28 mouse cellular contexts compared by ENCODE assay signal in the genomic region with DNA sequence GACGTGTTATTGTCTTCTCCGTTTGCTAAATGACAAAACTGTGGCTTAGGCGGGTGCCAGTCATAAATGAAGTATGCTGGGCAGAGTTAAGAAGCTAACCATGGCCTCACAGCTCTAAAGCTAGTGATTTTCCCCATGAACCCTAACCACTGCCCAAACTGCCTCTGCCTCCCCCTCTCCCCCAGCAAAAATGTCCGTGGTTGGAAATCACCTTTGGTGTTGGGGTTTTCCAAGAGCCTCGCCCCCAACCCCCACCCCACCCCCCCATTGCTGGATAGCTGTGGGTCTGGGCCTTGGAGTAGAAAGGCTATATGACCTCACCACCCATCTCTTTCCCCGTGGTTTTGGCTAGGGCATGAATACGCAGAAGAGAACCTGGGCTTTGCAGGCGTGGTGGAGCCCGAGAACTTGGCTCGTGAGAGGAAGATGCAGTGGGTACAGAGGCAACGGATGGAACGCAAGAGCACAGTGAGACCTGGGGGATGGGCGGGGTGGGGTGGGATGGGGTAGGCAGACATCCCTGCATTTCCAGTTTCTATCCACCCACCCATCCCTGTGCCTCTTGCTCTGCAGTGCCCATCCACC. TPM values are rescaled to one million over a fixed set of nuclear protein-coding genes. Genes with fewer than 3 reads are reported as not detected.
DNase-seq lines count a peak whose midpoint lies in the region; ATAC-seq and TF ChIP-seq lines count a peak whose summit lies in the region.
"Had no signal": no experiment of that assay in that cellular context is flagged by ENCODE, and none has a peak within 500 bp of the region (broad histone marks: within the 10 kb centered on the region; RNA-seq: fewer than 3 reads in every experiment).

No protein-coding gene starts in this region.

- H3K9me3 ChIP-seq in CH12.LX (replicated peaks; ENCODE audit: low read length), result no peaks in the 10 kb centered on the region
- no peaks in the 10 kb centered on the region for H3K9me3 ChIP-seq in forebrain, embryonic 13.5 days (replicated peaks)
- H3K9me3 ChIP-seq: forebrain, embryonic 10.5 days; heart, embryonic 12.5 days; heart, embryonic 15.5 days; hindbrain, embryonic 10.5 days; intestine, embryonic 15.5 days had no signal

- no peaks in the 10 kb centered on the region for H3K27me3 ChIP-seq in testis, adult 2 months (ENCODE audit: control insufficient read depth, insufficient read depth, low read length)
- H3K27me3 ChIP-seq in CH12.LX (replicated peaks), result no peaks in the 10 kb centered on the region
- H3K27me3 ChIP-seq in forebrain, embryonic 13.5 days, result no peaks in the 10 kb centered on the region
- H3K27me3 ChIP-seq: heart, embryonic 12.5 days; heart, embryonic 15.5 days; intestine, embryonic 15.5 days had no signal

- no peak for DNase-seq in testis, postnatal 10 days (ENCODE audit: low spot score)
- peak; percentile 90 for DNase-seq in CH12.LX (ENCODE audit: extremely low read depth)
- DNase-seq in retina, embryonic 14.5 days (ENCODE audit: low spot score), result no peak
- DNase-seq: adrenal gland, adult 8-10 months; adrenal gland, postnatal 36 days; B cell, adult 2 months; cerebellum, adult 18-20 months; cerebellum, adult 9-10 months; cerebellum, postnatal 14 days; forebrain, postnatal 0 days; gastrocnemius, adult 2 months; gastrocnemius, postnatal 14 days; heart, adult 18-20 months; heart, postnatal 10 days; heart, postnatal 36 days; kidney, adult 11 months had no signal

- no peak overlapping the region for H3K27ac ChIP-seq in testis, adult 2 months (ENCODE audit: control insufficient read depth, insufficient read depth, low read depth, low read length)
- H3K27ac ChIP-seq in CH12.LX (ENCODE audit: insufficient read depth, low read depth), result peak overlapping the region; percentile 100
- no peak overlapping the region for H3K27ac ChIP-seq in forebrain, embryonic 13.5 days
- H3K27ac ChIP-seq: forebrain, embryonic 10.5 days; gastrocnemius, adult 2 months; hindbrain, embryonic 14.5 days; hindbrain, postnatal 0 days; intestine, embryonic 15.5 days had no signal

- WGBS in forebrain, embryonic 13.5 days, result 96% methylated on average over 10 of the region's 13 CpGs

- peak overlapping the region; percentile 46 for H3K9ac ChIP-seq in CH12.LX (ENCODE audit: insufficient read depth, low read depth)
- H3K9ac ChIP-seq in forebrain, embryonic 13.5 days, result no peak overlapping the region
- H3K9ac ChIP-seq: forebrain, postnatal 0 days; heart, embryonic 12.5 days; heart, embryonic 15.5 days; hindbrain, embryonic 14.5 days; intestine, embryonic 15.5 days had no signal

- no peaks in the 10 kb centered on the region for H3K36me3 ChIP-seq in testis, adult 2 months (ENCODE audit: control insufficient read depth, insufficient read depth, low read length)
- H3K36me3 ChIP-seq in CH12.LX (replicated peaks in 1 of 2; ENCODE audit: control insufficient read depth in 1 of 2, insufficient read depth in 1 of 2, low read length in 1 of 2), result peaks cover 79 to 85% of the 10 kb centered on the region in 2 experiments
- H3K36me3 ChIP-seq in forebrain, embryonic 13.5 days (ENCODE audit: poor library complexity, severe bottlenecking), result peaks cover 53% of the 10 kb centered on the region

- no peak for TF ChIP-seq CTCF in testis, adult 2 months (IDR thresholded peaks at IDR 0.05; ENCODE audit: control insufficient read depth, insufficient read depth, insufficient replicate concordance, low read depth, low read length)
- TF ChIP-seq CTCF in CH12.LX (conservative IDR thresholded peaks at IDR 0.05 in 1 of 2, IDR thresholded peaks at IDR 0.05 in 1 of 2; ENCODE audit: low read depth in 2 of 2, low read length in 2 of 2), result no peak

- peak; percentile 87 for TF ChIP-seq EP300 in CH12.LX (IDR thresholded peaks at IDR 0.05; ENCODE audit: low read length)

- TF ChIP-seq RAD21 in CH12.LX (IDR thresholded peaks at IDR 0.05; ENCODE audit: low read depth, low read length), result no peak

- peak overlapping the region; percentile 70 for H3K4me3 ChIP-seq in testis, adult 2 months (ENCODE audit: control insufficient read depth, low read depth, low read length)
- H3K4me3 ChIP-seq in CH12.LX (replicated peaks in 1 of 3; ENCODE audit: low read depth in 2 of 3, low read length in 2 of 3, poor library complexity in 1 of 3), result peak overlapping the region; percentile 45 to 59 (median 56)
- no peak overlapping the region for H3K4me3 ChIP-seq in forebrain, embryonic 13.5 days
- H3K4me3 ChIP-seq: forebrain, embryonic 10.5 days; gastrocnemius, adult 2 months; heart, embryonic 12.5 days; heart, embryonic 15.5 days; hindbrain, embryonic 10.5 days; intestine, embryonic 15.5 days had no signal

- ATAC-seq in inflammation-experienced regulatory T-cells, adult 6 months, result peak; percentile 52
- no peak for ATAC-seq in forebrain, embryonic 13.5 days
- ATAC-seq: forebrain, embryonic 14.5 days; forebrain, postnatal 0 days; hindbrain, postnatal 0 days had no signal

- TF ChIP-seq POLR2A in testis, adult 2 months (IDR thresholded peaks at IDR 0.05; ENCODE audit: control insufficient read depth, low read depth, low read length), result no peak
- TF ChIP-seq POLR2A in CH12.LX (IDR thresholded peaks at IDR 0.05; ENCODE audit: low read depth, low read length), result peak; percentile 50

- dilution Hi-C loops in CH12.LX (cut with MboI; ENCODE audit: extremely low pct_ligation_motif_present, extremely low pct_unique_long_range_greater_than_20kb, low sequenced_read_pairs), result no loop called here

- peaks cover 26% of the 10 kb centered on the region for H3K79me2 ChIP-seq in CH12.LX (replicated peaks; ENCODE audit: control insufficient read depth, extremely low read depth, insufficient read depth, poor library complexity, severe bottlenecking)

- peak overlapping the region; percentile 39 for H3K4me2 ChIP-seq in CH12.LX (ENCODE audit: insufficient read depth, low read depth, poor library complexity, severe bottlenecking)
- no peak overlapping the region for H3K4me2 ChIP-seq in forebrain, embryonic 13.5 days
- H3K4me2 ChIP-seq: heart, embryonic 12.5 days; heart, embryonic 15.5 days; hindbrain, embryonic 14.5 days; intestine, embryonic 15.5 days had no signal

- in situ Hi-C loops in CH12.LX (cut with MboI; ENCODE audit: low pct_ligation_motif_present, low pct_unique_long_range_greater_than_20kb, low sequenced_read_pairs), result no loop called here

- no peaks in the 10 kb centered on the region for H3K4me1 ChIP-seq in testis, adult 2 months (ENCODE audit: control insufficient read depth, insufficient read depth, low read length)
- peaks cover 59 to 88% of the 10 kb centered on the region in 2 experiments for H3K4me1 ChIP-seq in CH12.LX (ENCODE audit: control insufficient read depth in 1 of 2, insufficient read depth in 2 of 2)
- H3K4me1 ChIP-seq in forebrain, embryonic 13.5 days, result no peaks in the 10 kb centered on the region
- H3K4me1 ChIP-seq: forebrain, embryonic 10.5 days; intestine, embryonic 15.5 days had no signal

TF ChIP-seq in CH12.LX, 34 proteins besides CTCF, POLR2A, EP300 and RAD21 (continues in another document):
- 0 out of 2 replicates have a peak, but pooled peaks have one; percentile 20 for TF ChIP-seq JUND (conservative IDR thresholded peaks at IDR 0.05; ENCODE audit: low read depth, low read length)
- TF ChIP-seq MXI1 (IDR thresholded peaks at IDR 0.05; ENCODE audit: low read depth, low read length), result peak; percentile 70; the same call in 1 of the 2 replicates
- TF ChIP-seq ELF1 (IDR thresholded peaks at IDR 0.05; ENCODE audit: low read depth, low read length), result peak; percentile 27; the same call in 1 of the 2 replicates
- peak; percentile 90 for TF ChIP-seq TCF12 (IDR thresholded peaks at IDR 0.05; ENCODE audit: low read depth, low read length)
- TF ChIP-seq CHD1 (IDR thresholded peaks at IDR 0.05; ENCODE audit: low read depth, low read length), result no peak
- peak; percentile 22; the same call in 1 of the 2 replicates for TF ChIP-seq ZMIZ1 (IDR thresholded peaks at IDR 0.05; ENCODE audit: low read depth, low read length)

RNA-seq across cellular contexts. Expression of a gene that starts 10.6 kb away (rescaled TPM):
- 22.0 and 25.9 TPM in 2 replicates for polyA plus RNA-seq in testis, adult 2 months (2012; rRNA removed)
- total RNA-seq in CH12.LX (2012; rRNA removed) (0.21 and 0.30 TPM in 2 replicates), CH12.LX (2014; rRNA removed) (0.11 and 0.20 TPM in 2 replicates)
- 2.1 and 2.6 TPM in 2 replicates for polyA plus RNA-seq in CH12.LX (2012; ENCODE audit: insufficient read length, low read depth)
- polyA plus RNA-seq in inflammation-experienced regulatory T-cells, adult 6 months (2017; shearing (Covaris generic)), result not detected
- polyA plus RNA-seq in forebrain, embryonic 13.5 days (2015; fragmentation: Nextera tagmentation; extraction: Ambion mirVana), result 0.45 and 0.79 TPM in 2 replicates

RNA-seq across cellular contexts. Expression of a gene that starts 23.7 kb away (rescaled TPM):
- polyA plus RNA-seq in testis, adult 2 months (2012; rRNA removed), result 3.0 and 3.1 TPM in 2 replicates
- total RNA-seq in CH12.LX (2012; rRNA removed) (21.3 and 35.7 TPM in 2 replicates), CH12.LX (2014; rRNA removed) (14.0 and 17.0 TPM in 2 replicates)
- 85.8 and 96.4 TPM in 2 replicates for polyA plus RNA-seq in CH12.LX (2012; ENCODE audit: insufficient read length, low read depth)
- 1 to 10 TPM in 2 of 3 experiments, under 1 TPM in 1; 0.97 to 1.7 (median 1.3) TPM for polyA plus RNA-seq in inflammation-experienced regulatory T-cells, adult 6 months (2017; shearing (Covaris generic))
- 1.1 and 1.9 TPM in 2 replicates for polyA plus RNA-seq in forebrain, embryonic 13.5 days (2015; fragmentation: Nextera tagmentation; extraction: Ambion mirVana)
- total RNA-seq: MEL had no signal

RNA-seq across cellular contexts. Expression of a gene that starts 40.0 kb away (rescaled TPM):
- 12.1 and 13.6 TPM in 2 replicates for polyA plus RNA-seq in testis, adult 2 months (2012; rRNA removed)
- total RNA-seq in CH12.LX (2012; rRNA removed) (23.4 and 26.0 TPM in 2 replicates), CH12.LX (2014; rRNA removed) (11.8 and 14.4 TPM in 2 replicates)
- 57.5 and 65.8 TPM in 2 replicates for polyA plus RNA-seq in CH12.LX (2012; ENCODE audit: insufficient read length, low read depth)
- polyA plus RNA-seq in inflammation-experienced regulatory T-cells, adult 6 months (2017; shearing (Covaris generic)), result 10 to 100 TPM; 28.8 to 39.0 (median 36.1) TPM
- polyA plus RNA-seq in forebrain, embryonic 13.5 days (2015; fragmentation: Nextera tagmentation; extraction: Ambion mirVana), result 23.6 and 26.6 TPM in 2 replicates

RNA-seq across cellular contexts. Expression of a gene that starts 45.9 kb away (rescaled TPM):
- polyA plus RNA-seq in testis, adult 2 months (2012; rRNA removed), result 6.3 TPM in 2 replicates
- total RNA-seq in CH12.LX (2012; rRNA removed), result 30.9 and 32.4 TPM in 2 replicates
- 26.6 and 28.3 TPM in 2 replicates for total RNA-seq in CH12.LX (2014; rRNA removed)
- polyA plus RNA-seq in CH12.LX (2012; ENCODE audit: insufficient read length, low read depth), result 31.1 and 35.1 TPM in 2 replicates
- 10 to 100 TPM; 15.7 to 27.4 (median 17.9) TPM for polyA plus RNA-seq in inflammation-experienced regulatory T-cells, adult 6 months (2017; shearing (Covaris generic))
- 4.3 and 4.4 TPM in 2 replicates for polyA plus RNA-seq in forebrain, embryonic 13.5 days (2015; fragmentation: Nextera tagmentation; extraction: Ambion mirVana)

RNA-seq across cellular contexts. Expression of a gene that starts 57.9 kb away (rescaled TPM):
- polyA plus RNA-seq in testis, adult 2 months (2012; rRNA removed), result 0.09 and 0.22 TPM in 2 replicates
- total RNA-seq in CH12.LX (2012; rRNA removed), result 0.08 TPM in 1 of 2 replicates, not detected in the other
- not detected in 2 replicates for total RNA-seq in CH12.LX (2014; rRNA removed)
- 0.10 TPM in 1 of 2 replicates, not detected in the other for polyA plus RNA-seq in CH12.LX (2012; ENCODE audit: insufficient read length, low read depth)
- under 1 TPM in 2 of 3 experiments, not detected in 1; 0.26 to 0.41 TPM for polyA plus RNA-seq in inflammation-experienced regulatory T-cells, adult 6 months (2017; shearing (Covaris generic))
- polyA plus RNA-seq in forebrain, embryonic 13.5 days (2015; fragmentation: Nextera tagmentation; extraction: Ambion mirVana), result 0.18 and 0.28 TPM in 2 replicates
- total RNA-seq: gastrocnemius, adult 2 months had no signal

Comparison
In these comparisons a context has a peak if more than half of its experiments do, and no peak if none do; other contexts are left out.
1. RNA of a gene that starts 23.7 kb away (polyA plus RNA-seq): 85.8 to 96.4 TPM in CH12.LX; 3.0 to 3.1 TPM in testis, adult 2 months, 0.97 to 1.7 TPM in inflammation-experienced regulatory T-cells, adult 6 months and 1.1 to 1.9 TPM in forebrain, embryonic 13.5 days; every median in the first group is over 10 times any median in the second.